Mouse (Mus musculus): ENCODE results near the gene Rbpj. TPM values are rescaled to one million over a fixed set of nuclear protein-coding genes. Genes with fewer than 3 reads are reported as not detected.

Gene Rbpj
- polyA plus RNA-seq, 2 experiments, result 6.5 to 7.0 TPM

- ATAC-seq (ENCODE audit: insufficient read depth), result no peak; the same call in 1 of the 2 replicates
- no peak for TF ChIP-seq CTCF (IDR thresholded peaks at IDR 0.05; ENCODE audit: low read depth)
- TF ChIP-seq EP300 (IDR thresholded peaks at IDR 0.05; ENCODE audit: low read depth), result no peak
- Histone ChIP-seq H3K27ac (no peak overlapping the region), H3K4me2 (ENCODE audit: low read depth) (peak overlapping the region; percentile 85), H3K27me3 (ENCODE audit: control insufficient read depth, insufficient read depth, low read length) (no peaks in the 10 kb centered on the region), H3K36me3 (replicated peaks; ENCODE audit: control insufficient read depth, insufficient read depth, low read depth) (no peaks in the 10 kb centered on the region), H3K9me3 (ENCODE audit: control insufficient read depth, low read length) (no peaks in the 10 kb centered on the region), H3K9ac (replicated peaks) (peak overlapping the region; percentile 55), H3K4me3 (ENCODE audit: insufficient read depth in 1 of 2, low read depth in 2 of 2, low read length in 2 of 2) (peak overlapping the region; percentile 66 to 69), H3K4me1 (replicated peaks; ENCODE audit: control insufficient read depth in 2 of 2, insufficient read depth in 2 of 2, low read length in 1 of 2) (peaks cover 4 to 5% of the 10 kb centered on the region in 2 experiments)
- 1% methylated on average over 31 of the region's 34 CpGs for WGBS (ENCODE audit: insufficient replicate concordance)
- peak in 2 of 3 experiments; percentile 26 to 47 for DNase-seq (ENCODE audit: low read depth in 3 of 3, low spot score in 3 of 3)
Measured at GRCm38 (mm10) chr5:53588421-53589171, 122.6 kb downstream of the Rbpj start.

- TF ChIP-seq CTCF (IDR thresholded peaks at IDR 0.05; ENCODE audit: low read depth) (peak; percentile 22; the same call in 1 of the 2 replicates), EP300 (IDR thresholded peaks at IDR 0.05; ENCODE audit: low read depth) (0 out of 2 replicates have a peak, but pooled peaks have one; percentile 22)
Measured at GRCm38 (mm10) chr5:53589172-53589960, 123.4 kb downstream of the Rbpj start.

GRCm38 (mm10) chr5:53590179-53590765 is 124.3 kb downstream of the Rbpj start:
- H3K4me3 ChIP-seq (ENCODE audit: insufficient read depth in 1 of 2, low read depth in 2 of 2, low read length in 2 of 2), result peak overlapping the region; percentile 69 to 77
- DNase-seq (ENCODE audit: low read depth in 3 of 3, low spot score in 3 of 3) (peak; percentile 84 to 88 (median 87)), ATAC-seq (ENCODE audit: insufficient read depth) (peak; percentile 79)
- H3K36me3 ChIP-seq (replicated peaks; ENCODE audit: control insufficient read depth, insufficient read depth, low read depth), result no peaks in the 10 kb centered on the region
- H3K27me3 ChIP-seq (ENCODE audit: control insufficient read depth, insufficient read depth, low read length), result no peaks in the 10 kb centered on the region
- H3K4me1 ChIP-seq (replicated peaks; ENCODE audit: control insufficient read depth in 2 of 2, insufficient read depth in 2 of 2, low read length in 1 of 2), result peaks cover 4 to 8% of the 10 kb centered on the region in 2 experiments
- TF ChIP-seq CTCF (IDR thresholded peaks at IDR 0.05; ENCODE audit: low read depth) (no peak), EP300 (IDR thresholded peaks at IDR 0.05; ENCODE audit: low read depth) (no peak)
- peak overlapping the region; percentile 64 for H3K9ac ChIP-seq (replicated peaks)
- H3K9me3 ChIP-seq (ENCODE audit: control insufficient read depth, low read length), result no peaks in the 10 kb centered on the region
- 2% methylated on average over 58 of the region's 59 CpGs for WGBS (ENCODE audit: insufficient replicate concordance)
- peak overlapping the region; percentile 67 for H3K27ac ChIP-seq
- peak overlapping the region; percentile 85 for H3K4me2 ChIP-seq (ENCODE audit: low read depth)

More at GRCm38 (mm10) chr5:53589172-53589960, 123.4 kb downstream of the Rbpj start:
- H3K36me3 ChIP-seq (replicated peaks; ENCODE audit: control insufficient read depth, insufficient read depth, low read depth), result no peaks in the 10 kb centered on the region
- peak; percentile 81 for ATAC-seq (ENCODE audit: insufficient read depth)
- DNase-seq (ENCODE audit: low read depth in 3 of 3, low spot score in 3 of 3), result peak; percentile 81 to 86 (median 81)
- peak overlapping the region; percentile 85 for H3K4me2 ChIP-seq (ENCODE audit: low read depth)
- no peaks in the 10 kb centered on the region for H3K27me3 ChIP-seq (ENCODE audit: control insufficient read depth, insufficient read depth, low read length)
- H3K4me3 ChIP-seq (ENCODE audit: insufficient read depth in 1 of 2, low read depth in 2 of 2, low read length in 2 of 2), result peak overlapping the region; percentile 69 to 77
- WGBS (ENCODE audit: insufficient replicate concordance), result under 1% methylated on average over 72 of the region's 72 CpGs
- peaks cover 4 to 8% of the 10 kb centered on the region in 2 experiments for H3K4me1 ChIP-seq (replicated peaks; ENCODE audit: control insufficient read depth in 2 of 2, insufficient read depth in 2 of 2, low read length in 1 of 2)
- peak overlapping the region; percentile 0 for H3K27ac ChIP-seq
- H3K9me3 ChIP-seq (ENCODE audit: control insufficient read depth, low read length), result no peaks in the 10 kb centered on the region
- peak overlapping the region; percentile 64 for H3K9ac ChIP-seq (replicated peaks)

- DNase-seq (ENCODE audit: low read depth in 3 of 3, low spot score in 3 of 3) (no peak), ATAC-seq (ENCODE audit: insufficient read depth) (peak; percentile 10; the same call in 1 of the 2 replicates)
- peak overlapping the region; percentile 64 for H3K9ac ChIP-seq (replicated peaks)
- under 1% methylated on average over 34 of the region's 67 CpGs for WGBS (ENCODE audit: insufficient replicate concordance)
- peak overlapping the region; percentile 69 to 77 for H3K4me3 ChIP-seq (ENCODE audit: insufficient read depth in 1 of 2, low read depth in 2 of 2, low read length in 2 of 2)
- peaks cover 4 to 8% of the 10 kb centered on the region in 2 experiments for H3K4me1 ChIP-seq (replicated peaks; ENCODE audit: control insufficient read depth in 2 of 2, insufficient read depth in 2 of 2, low read length in 1 of 2)
- H3K36me3 ChIP-seq (replicated peaks; ENCODE audit: control insufficient read depth, insufficient read depth, low read depth), result no peaks in the 10 kb centered on the region
- H3K9me3 ChIP-seq (ENCODE audit: control insufficient read depth, low read length), result no peaks in the 10 kb centered on the region
- TF ChIP-seq CTCF (IDR thresholded peaks at IDR 0.05; ENCODE audit: low read depth), result no peak
- TF ChIP-seq EP300 (IDR thresholded peaks at IDR 0.05; ENCODE audit: low read depth), result no peak
- peak overlapping the region; percentile 85 for H3K4me2 ChIP-seq (ENCODE audit: low read depth)
- no peak overlapping the region for H3K27ac ChIP-seq
- no peaks in the 10 kb centered on the region for H3K27me3 ChIP-seq (ENCODE audit: control insufficient read depth, insufficient read depth, low read length)
Measured at GRCm38 (mm10) chr5:53590875-53591682, 125.1 kb downstream of the Rbpj start.
